Mouse (Mus musculus) forebrain, embryonic 12.5 days (tissue): Measurements from ENCODE around the gene Ier5. TPM values are rescaled to one million over a fixed set of nuclear protein-coding genes. Genes with fewer than 3 reads are reported as not detected.

Experiments used
- ATAC-seq: fragments of 200-750 bp; cut with Nextera tagmentation; 2 replicates; pipeline ENCODE4 v1.8.0; 2017; ENCODE audit warnings: moderate TSS enrichment; ENCODE audit not compliant: low FRiP score
- H3K27ac ChIP-seq: fragments of 300-500 bp; sonication (generic); 2 replicates; pipeline ENCODE4 v1.5.1; 2016; ENCODE audit warnings: mild to moderate bottlenecking
- H3K27me3 ChIP-seq: fragments of 300-500 bp; sonication (generic); 2 replicates; pipeline ENCODE4 v1.6.1; 2016; ENCODE audit warnings: mild to moderate bottlenecking
- H3K36me3 ChIP-seq: fragments of 300-500 bp; sonication (generic); replicated peaks from 2 replicates; pipeline ENCODE4 v1.6.1; 2016; ENCODE audit warnings: mild to moderate bottlenecking
- H3K4me1 ChIP-seq: fragments of 300-500 bp; sonication (generic); 2 replicates; pipeline ENCODE4 v1.6.1; 2016
- H3K4me2 ChIP-seq: fragments of 300-500 bp; sonication (generic); 2 replicates; pipeline ENCODE4 v1.6.1; 2016; ENCODE audit warnings: mild to moderate bottlenecking, moderate library complexity
- H3K4me3 ChIP-seq: fragments of 300-500 bp; sonication (generic); replicated peaks from 2 replicates; pipeline ENCODE4 v1.5.1; 2016; ENCODE audit warnings: mild to moderate bottlenecking
- H3K9ac ChIP-seq: fragments of 300-500 bp; sonication (generic); 2 replicates; pipeline ENCODE4 v1.6.1; 2016; ENCODE audit warnings: mild to moderate bottlenecking
- H3K9me3 ChIP-seq: fragments of 300-500 bp; sonication (generic); 2 replicates; pipeline ENCODE4 v1.6.1; 2016
- WGBS: fragments of 180-500 bp; shearing (Covaris S2); methylation state at CpG from one replicate; pipeline ENCODE4 v1.1.7; 2016; 5-methylcytosine and 5-hydroxymethylcytosine counted together
- polyA plus RNA-seq: library from polyadenylated mRNA; unstranded; fragments of >200 nt; fragmentation: Nextera tagmentation; extraction: Ambion mirVana; gene quantifications from 2 replicates; pipeline ENCODE4 v1.2.1, GENCODE M21; 2016

The Ier5 gene
- polyA plus RNA-seq, 1 experiment from 2014 or later: 19.2 TPM

GRCm38 (mm10) chr1:155113946-155114345, 14.5 kb upstream of the Ier5 start:
- Histone ChIP-seq H3K27me3 (peaks cover 42% of the 10 kb centered on the region), H3K9ac (no peak overlapping the region), H3K36me3 (no peaks in the 10 kb centered on the region), H3K9me3 (no peaks in the 10 kb centered on the region), H3K4me1 (peaks cover 43% of the 10 kb centered on the region), H3K4me2 (no peak overlapping the region), H3K4me3 (no peak overlapping the region), H3K27ac (no peak overlapping the region)
- 10% methylated on average over 3 of the region's 3 CpGs for WGBS
- ATAC-seq: no peak

GRCm38 (mm10) chr1:155112875-155113274, 13.4 kb upstream of the Ier5 start:
- Histone ChIP-seq H3K4me3 (no peak overlapping the region), H3K36me3 (no peaks in the 10 kb centered on the region), H3K9me3 (no peaks in the 10 kb centered on the region), H3K27me3 (peaks cover 35% of the 10 kb centered on the region), H3K4me1 (peaks cover 53% of the 10 kb centered on the region), H3K4me2 (no peak overlapping the region), H3K27ac (no peak overlapping the region), H3K9ac (no peak overlapping the region)
- no peak for ATAC-seq
- 91% methylated on average over 1 of the region's 1 CpGs for WGBS

DNA sequence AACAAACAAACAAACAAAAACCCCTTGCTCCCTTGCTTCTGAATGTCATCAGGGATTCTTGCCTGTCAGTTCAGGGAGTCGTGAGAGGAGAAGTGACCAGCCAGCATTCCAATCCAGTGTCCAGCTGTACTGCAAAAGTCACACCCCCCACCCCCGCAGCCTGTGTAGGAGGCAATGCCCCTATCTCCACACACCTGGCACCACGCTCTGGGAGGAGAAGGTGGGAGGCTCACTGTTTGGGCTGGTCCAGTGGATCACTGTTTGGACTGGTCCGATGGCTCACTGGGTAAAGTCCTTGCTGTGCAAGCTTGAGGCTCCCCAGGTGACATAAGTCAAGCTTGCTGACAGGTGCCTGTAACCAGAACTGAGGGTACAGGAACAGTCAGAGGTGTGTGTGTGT, 12.7 kb upstream of the Ier5 start:
- Histone ChIP-seq H3K9me3 (no peaks in the 10 kb centered on the region), H3K27ac (no peak overlapping the region), H3K27me3 (peaks cover 33% of the 10 kb centered on the region), H3K4me3 (no peak overlapping the region), H3K4me1 (peaks cover 55% of the 10 kb centered on the region), H3K4me2 (no peak overlapping the region), H3K9ac (no peak overlapping the region), H3K36me3 (no peaks in the 10 kb centered on the region)
- peak; percentile 39; the same call in 1 of the 2 replicates for ATAC-seq
- 13% methylated on average over 4 of the region's 4 CpGs for WGBS

GRCm38 (mm10) chr1:155111491-155111890, 12.1 kb upstream of the Ier5 start:
- peak; percentile 62; the same call in 1 of the 2 replicates for ATAC-seq
- peaks cover 37% of the 10 kb centered on the region for H3K27me3 ChIP-seq
- no peaks in the 10 kb centered on the region for H3K36me3 ChIP-seq
- H3K27ac ChIP-seq: peak overlapping the region; percentile 67
- WGBS: 4% methylated on average over 6 of the region's 6 CpGs
- 0 out of 2 replicates have a peak overlapping the region, but pooled peaks have one; percentile 0 for H3K4me2 ChIP-seq
- no peak overlapping the region for H3K9ac ChIP-seq
- no peaks in the 10 kb centered on the region for H3K9me3 ChIP-seq
- H3K4me3 ChIP-seq: no peak overlapping the region
- peaks cover 55% of the 10 kb centered on the region for H3K4me1 ChIP-seq

DNA sequence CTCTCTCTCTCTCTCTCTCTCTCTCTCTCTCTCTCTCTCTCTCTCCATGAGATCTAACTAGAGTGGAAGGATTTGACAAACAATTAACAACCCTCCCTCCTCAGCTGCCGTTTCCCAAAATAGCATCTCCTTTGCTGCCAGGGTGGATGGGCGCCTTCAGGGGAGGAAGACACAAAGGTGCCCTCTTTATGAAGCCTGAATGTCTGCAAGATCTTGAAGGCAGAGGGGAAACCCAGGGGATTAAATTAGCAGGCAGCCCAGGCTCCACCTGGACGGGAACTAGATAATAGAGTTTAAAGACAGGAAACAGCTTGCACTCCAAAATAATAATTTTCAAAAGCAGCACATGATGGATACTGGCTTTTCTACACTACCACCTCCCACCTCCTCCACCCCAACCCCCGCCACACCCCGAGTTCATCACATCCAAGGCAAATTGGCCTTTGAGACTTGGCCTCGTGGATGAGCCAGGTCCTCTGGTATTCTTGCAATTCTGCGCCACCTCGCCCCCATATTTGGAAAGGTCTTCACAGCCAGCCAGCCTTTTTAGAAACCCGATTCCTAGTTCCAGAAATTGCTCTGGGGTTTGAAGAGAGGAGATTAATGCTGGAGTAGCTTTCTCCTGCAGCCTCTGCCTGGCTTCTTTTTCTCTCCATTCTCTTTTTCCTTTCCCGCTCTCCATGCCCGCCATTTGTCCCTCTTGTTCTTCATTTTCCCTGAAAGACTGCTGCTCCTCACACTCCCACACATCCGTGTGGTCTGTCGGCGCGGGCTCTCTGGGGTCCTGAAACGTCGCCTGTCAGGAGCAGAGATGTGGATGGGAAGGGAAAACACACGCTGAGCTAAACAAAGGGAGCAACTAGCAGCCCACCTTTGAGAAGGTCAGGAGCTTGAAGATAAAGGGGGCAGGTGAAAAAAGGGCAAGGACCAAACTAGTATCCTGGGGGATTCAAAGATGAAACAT, 10.2 kb upstream of the Ier5 start:
- H3K27ac ChIP-seq: peak overlapping the region; percentile 59
- WGBS: 13% methylated on average over 18 of the region's 18 CpGs
- H3K9me3 ChIP-seq: no peaks in the 10 kb centered on the region
- H3K4me1 ChIP-seq: peaks cover 55% of the 10 kb centered on the region
- H3K36me3 ChIP-seq: no peaks in the 10 kb centered on the region
- H3K27me3 ChIP-seq: peaks cover 27% of the 10 kb centered on the region
- H3K4me2 ChIP-seq: peak overlapping the region; percentile 22; the same call in 1 of the 2 replicates
- 0 out of 2 replicates have a peak overlapping the region, but pooled peaks have one; percentile 21 for H3K9ac ChIP-seq
- H3K4me3 ChIP-seq: no peak overlapping the region
- no peak for ATAC-seq

GRCm38 (mm10) chr1:155108412-155108811, 9.0 kb upstream of the Ier5 start:
- 41% methylated on average over 4 of the region's 4 CpGs for WGBS
- H3K27ac ChIP-seq: no peak overlapping the region

DNA sequence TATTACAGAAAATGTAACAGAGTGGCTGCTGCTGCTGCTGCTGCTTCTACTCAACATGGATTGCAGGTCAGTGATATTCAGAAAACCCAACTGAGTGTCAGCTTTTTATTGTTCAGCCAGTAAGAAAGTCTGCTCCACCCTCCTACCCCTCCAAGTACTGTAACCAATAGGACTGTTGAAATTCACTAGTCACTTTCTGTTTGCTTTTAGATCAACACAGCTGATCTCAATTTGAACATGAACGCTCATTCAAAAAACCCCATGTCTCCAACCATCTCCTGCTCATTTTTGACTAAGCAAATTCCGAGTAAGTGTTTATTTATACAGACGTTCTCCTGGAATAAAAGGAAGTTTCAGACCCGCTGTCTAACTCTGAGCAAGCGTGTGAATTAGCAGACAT, 8.4 kb upstream of the Ier5 start:
- no peak overlapping the region for H3K4me2 ChIP-seq
- H3K4me3 ChIP-seq: no peak overlapping the region
- WGBS: 52% methylated on average over 5 of the region's 5 CpGs
- H3K4me1 ChIP-seq: peaks cover 40% of the 10 kb centered on the region
- H3K27me3 ChIP-seq: peaks cover 11% of the 10 kb centered on the region; the same call in 1 of the 2 replicates
- H3K9me3 ChIP-seq: no peaks in the 10 kb centered on the region
- no peak overlapping the region for H3K27ac ChIP-seq
- no peak for ATAC-seq
- no peak overlapping the region for H3K9ac ChIP-seq
- H3K36me3 ChIP-seq: no peaks in the 10 kb centered on the region

More at GRCm38 (mm10) chr1:155108412-155108811, 9.0 kb upstream of the Ier5 start:
- no peak overlapping the region for H3K4me3 ChIP-seq
- ATAC-seq: no peak
- H3K36me3 ChIP-seq: no peaks in the 10 kb centered on the region
- H3K4me1 ChIP-seq: peaks cover 46% of the 10 kb centered on the region
- no peak overlapping the region for H3K4me2 ChIP-seq
- no peak overlapping the region for H3K9ac ChIP-seq
- H3K9me3 ChIP-seq: no peaks in the 10 kb centered on the region
- H3K27me3 ChIP-seq: peaks cover 16% of the 10 kb centered on the region; the same call in 1 of the 2 replicates

GRCm38 (mm10) chr1:155106310-155106709, 6.9 kb upstream of the Ier5 start:
- Histone ChIP-seq H3K36me3 (no peaks in the 10 kb centered on the region), H3K9me3 (no peaks in the 10 kb centered on the region), H3K4me2 (no peak overlapping the region), H3K27me3 (peaks cover 4% of the 10 kb centered on the region; the same call in 1 of the 2 replicates), H3K9ac (no peak overlapping the region), H3K27ac (no peak overlapping the region), H3K4me1 (peaks cover 30% of the 10 kb centered on the region), H3K4me3 (no peak overlapping the region)
- 82% methylated on average over 1 of the region's 1 CpGs for WGBS
- ATAC-seq: no peak

GRCm38 (mm10) chr1:155103991-155104390, 4.6 kb upstream of the Ier5 start:
- no peak overlapping the region for H3K9ac ChIP-seq
- WGBS: 89% methylated on average over 5 of the region's 5 CpGs

DNA sequence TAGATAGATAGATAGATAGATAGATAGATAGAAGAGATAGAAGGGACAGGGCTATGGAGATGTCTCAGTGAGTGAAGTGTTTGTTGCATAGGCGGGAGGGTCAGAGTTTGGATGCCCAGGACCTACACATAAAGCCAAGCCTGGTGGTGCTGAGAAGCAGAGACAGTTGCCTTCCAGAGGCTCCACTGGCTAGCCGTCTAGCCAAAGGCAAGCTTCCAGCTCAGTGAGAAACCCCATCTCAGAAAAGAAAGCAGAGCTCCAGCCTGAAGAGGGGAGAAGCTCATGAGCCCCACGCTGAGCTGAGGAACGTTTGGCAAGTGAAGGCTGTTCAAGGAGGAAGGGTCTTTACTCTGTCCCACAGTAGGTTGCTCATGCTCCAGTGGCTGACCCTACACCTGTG, 3.2 kb upstream of the Ier5 start:
- no peak overlapping the region for H3K4me2 ChIP-seq
- peaks cover 4% of the 10 kb centered on the region; the same call in 1 of the 2 replicates for H3K27me3 ChIP-seq
- H3K9ac ChIP-seq: no peak overlapping the region
- H3K36me3 ChIP-seq: no peaks in the 10 kb centered on the region
- H3K9me3 ChIP-seq: no peaks in the 10 kb centered on the region
- ATAC-seq: no peak
- 73% methylated on average over 4 of the region's 4 CpGs for WGBS
- H3K4me3 ChIP-seq: no peak overlapping the region
- no peak overlapping the region for H3K27ac ChIP-seq
- H3K4me1 ChIP-seq: peaks cover 4% of the 10 kb centered on the region

More at GRCm38 (mm10) chr1:155103991-155104390, 4.6 kb upstream of the Ier5 start:
- peaks cover 4% of the 10 kb centered on the region; the same call in 1 of the 2 replicates for H3K27me3 ChIP-seq
- H3K4me1 ChIP-seq: peaks cover 16% of the 10 kb centered on the region
- H3K27ac ChIP-seq: no peak overlapping the region
- no peaks in the 10 kb centered on the region for H3K9me3 ChIP-seq
- no peaks in the 10 kb centered on the region for H3K36me3 ChIP-seq
- no peak for ATAC-seq
- no peak overlapping the region for H3K4me2 ChIP-seq
- no peak overlapping the region for H3K4me3 ChIP-seq

DNA sequence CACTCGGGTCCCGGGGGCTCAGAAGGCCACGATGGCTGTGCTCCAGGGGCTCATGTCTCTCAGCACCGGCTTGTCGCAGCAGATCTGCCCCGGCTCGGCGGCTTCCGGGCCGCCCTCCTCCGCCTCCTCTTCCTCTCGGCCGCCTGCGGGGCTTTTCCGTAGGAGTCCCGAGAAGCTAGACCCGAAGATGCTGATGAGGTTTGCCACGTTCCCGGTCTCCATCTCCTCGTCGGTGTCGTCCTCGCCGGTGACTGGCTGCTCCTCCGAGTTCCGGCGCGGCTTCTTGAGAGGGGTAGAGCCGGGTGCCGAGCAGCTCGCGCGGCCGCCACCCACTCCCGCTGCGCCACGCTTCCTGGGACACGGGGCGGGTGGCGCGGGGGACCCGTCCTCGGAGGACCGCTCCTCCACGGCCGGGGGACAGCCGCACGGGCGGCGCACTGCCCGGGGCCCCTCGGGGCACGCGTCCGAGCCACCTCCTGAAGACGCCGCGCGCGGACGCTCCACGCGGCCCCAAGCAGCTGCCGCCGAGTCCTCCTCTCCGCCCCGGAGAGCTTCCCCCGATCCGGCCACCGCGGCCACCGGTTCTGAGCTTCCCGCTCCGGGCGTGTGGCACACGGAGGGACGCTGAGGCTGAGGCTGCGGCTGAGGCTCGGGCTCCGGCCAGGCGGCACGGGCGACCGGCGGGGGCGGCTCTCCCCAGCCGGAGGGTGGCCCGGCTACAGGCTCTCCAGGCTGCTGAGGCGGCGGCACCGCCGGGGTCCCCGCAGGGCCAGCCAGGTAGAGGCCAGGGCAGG, 753 bp downstream of the Ier5 start:
- H3K9ac ChIP-seq: peak overlapping the region; percentile 100
- H3K4me2 ChIP-seq: peak overlapping the region; percentile 77
- 0 out of 2 replicates have a peak, but pooled peaks cover 3% of the 10 kb centered on the region for H3K36me3 ChIP-seq
- peaks cover 30% of the 10 kb centered on the region for H3K4me1 ChIP-seq
- peak overlapping the region; percentile 100 for H3K4me3 ChIP-seq
- peak; percentile 45 for ATAC-seq
- H3K27me3 ChIP-seq: no peaks in the 10 kb centered on the region
- peak overlapping the region; percentile 91 for H3K27ac ChIP-seq
- H3K9me3 ChIP-seq: no peaks in the 10 kb centered on the region
- WGBS: under 1% methylated on average over 92 of the region's 93 CpGs
